Mouse (Mus musculus) midbrain, embryonic 16.5 days (tissue): ENCODE data around the gene Ddx19b. TPM values are rescaled to one million over a fixed set of nuclear protein-coding genes. Genes with fewer than 3 reads are reported as not detected.
A peak's percentile ranks its signal among the peaks of the same experiment; 100 is the strongest.

ENCODE experiments used
- ATAC-seq: fragments of 200-750 bp; cut with Nextera tagmentation; 2 replicates; pipeline ENCODE4 v1.8.0; 2017; ENCODE audit warnings: moderate TSS enrichment
- H3K27ac ChIP-seq: fragments of 300-500 bp; sonication (generic); 2 replicates; pipeline ENCODE4 v1.5.1; 2014; ENCODE audit warnings: mild to moderate bottlenecking, low read length, mixed read lengths
- H3K27me3 ChIP-seq: fragments of 300-500 bp; sonication (generic); 2 replicates; pipeline ENCODE4 v1.6.1; 2014; ENCODE audit warnings: low read depth, low read length, mixed read lengths; ENCODE audit not compliant: control insufficient read depth, insufficient read depth
- H3K36me3 ChIP-seq: fragments of 300-500 bp; sonication (generic); 2 replicates; pipeline ENCODE4 v1.6.1; 2014; ENCODE audit warnings: mild to moderate bottlenecking, low read length, moderate library complexity, mixed read lengths; ENCODE audit not compliant: control insufficient read depth, insufficient read depth
- H3K4me1 ChIP-seq: fragments of 300-500 bp; sonication (generic); 2 replicates; pipeline ENCODE4 v1.6.1; 2014; ENCODE audit warnings: mild to moderate bottlenecking, low read length, mixed read lengths; ENCODE audit not compliant: control insufficient read depth, insufficient read depth
- H3K4me2 ChIP-seq: fragments of 300-500 bp; sonication (generic); 2 replicates; pipeline ENCODE4 v1.6.1; 2014; ENCODE audit warnings: mild to moderate bottlenecking, low read length, mixed read lengths
- H3K4me3 ChIP-seq: fragments of 300-500 bp; sonication (generic); 2 replicates; pipeline ENCODE4 v1.5.1; 2014; ENCODE audit warnings: low read depth, mild to moderate bottlenecking, low read length, moderate library complexity, mixed read lengths
- H3K9ac ChIP-seq: fragments of 300-500 bp; sonication (generic); 2 replicates; pipeline ENCODE4 v1.6.1; 2014; ENCODE audit warnings: low read depth, low read length, mixed read lengths
- H3K9me3 ChIP-seq: fragments of 300-500 bp; sonication (generic); replicated peaks from 2 replicates; pipeline ENCODE4 v1.6.1; 2014; ENCODE audit warnings: mild to moderate bottlenecking, low read length, mixed read lengths; ENCODE audit not compliant: control insufficient read depth, poor library complexity, severe bottlenecking
- WGBS: fragments of 180-500 bp; shearing (Covaris S2); extraction: QIAGEN DNeasy Blood & Tissue Kit; methylation state at CpG from one replicate; pipeline ENCODE4 v1.1.7; 2014; 5-methylcytosine and 5-hydroxymethylcytosine counted together
- polyA plus RNA-seq: library from polyadenylated mRNA; unstranded; fragments of >200 nt; fragmentation: Nextera tagmentation; extraction: Ambion mirVana; gene quantifications from 2 replicates; pipeline ENCODE4 v1.2.1, GENCODE M21; 2015

Ddx19b gene
- polyA plus RNA-seq, 1 experiment from 2014 or later, result 7.2 TPM

DNA sequence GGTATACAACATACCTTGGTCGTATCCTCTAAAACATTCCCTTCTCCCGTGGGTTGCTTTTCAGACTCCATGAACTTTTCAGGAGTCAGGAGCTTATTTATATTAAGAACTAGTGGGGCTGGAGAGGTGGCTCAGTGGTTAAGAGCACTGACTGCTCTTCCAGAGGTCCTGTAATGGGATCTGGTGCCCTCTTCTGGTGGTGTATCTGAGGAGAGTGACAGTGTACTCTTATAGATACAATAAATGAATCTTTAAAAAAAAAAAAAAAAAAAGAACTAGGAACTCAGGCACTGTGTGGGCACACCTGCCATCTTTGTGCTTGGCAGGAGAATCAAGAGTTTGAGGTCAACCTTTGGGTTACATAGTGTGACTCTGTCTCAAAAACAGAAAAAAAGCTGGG, 17.1 kb upstream of the Ddx19b start:
- Histone ChIP-seq H3K4me2 (no peak overlapping the region), H3K9ac (no peak overlapping the region), H3K27ac (no peak overlapping the region), H3K9me3 (no peaks in the 10 kb centered on the region), H3K27me3 (no peaks in the 10 kb centered on the region), H3K4me3 (no peak overlapping the region), H3K4me1 (no peaks in the 10 kb centered on the region), H3K36me3 (peaks cover 71% of the 10 kb centered on the region)
- no peak for ATAC-seq
- WGBS, result 99% methylated on average over 2 of the region's 2 CpGs

DNA sequence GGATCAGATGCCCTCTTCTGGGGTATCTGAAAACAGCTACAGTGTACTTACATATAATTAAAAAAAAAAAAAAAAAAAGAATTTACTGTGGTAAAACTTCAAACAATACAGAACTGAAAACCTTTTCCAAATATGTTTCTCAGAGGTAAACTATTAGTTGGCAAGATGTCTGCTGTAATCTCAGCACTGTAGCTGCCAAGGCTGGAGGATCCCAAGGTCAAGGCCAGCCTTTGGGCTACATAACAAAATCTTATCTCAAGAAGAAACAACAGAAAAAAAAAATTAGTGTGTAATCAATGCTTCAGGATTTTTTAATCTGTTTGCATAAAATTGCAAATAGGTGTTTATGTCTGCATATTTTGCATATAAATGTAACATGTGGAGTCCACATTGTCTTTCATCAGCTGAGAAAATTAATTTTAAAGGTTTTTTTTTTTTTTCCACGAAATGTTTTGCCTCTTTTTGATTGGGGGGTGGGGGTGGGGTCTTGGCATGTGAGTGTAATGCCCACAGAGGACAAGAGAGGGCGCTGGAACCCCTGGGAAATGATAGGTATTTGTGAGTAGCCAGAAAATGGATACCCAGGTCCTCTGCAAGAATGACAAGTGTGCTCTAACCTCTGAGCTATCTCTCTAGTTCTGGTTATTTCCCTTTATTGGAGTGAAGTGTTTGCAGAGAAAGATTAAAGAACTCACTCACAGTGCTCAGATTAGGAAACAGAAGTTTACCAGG, 12.6 kb upstream of the Ddx19b start:
- no peak overlapping the region for H3K27ac ChIP-seq
- no peaks in the 10 kb centered on the region for H3K4me1 ChIP-seq
- H3K36me3 ChIP-seq, result peaks cover 75% of the 10 kb centered on the region
- no peak overlapping the region for H3K4me3 ChIP-seq
- no peak for ATAC-seq
- no peak overlapping the region for H3K4me2 ChIP-seq
- 46% methylated on average over 2 of the region's 2 CpGs for WGBS
- no peaks in the 10 kb centered on the region for H3K27me3 ChIP-seq
- H3K9me3 ChIP-seq, result no peaks in the 10 kb centered on the region
- H3K9ac ChIP-seq, result no peak overlapping the region

DNA sequence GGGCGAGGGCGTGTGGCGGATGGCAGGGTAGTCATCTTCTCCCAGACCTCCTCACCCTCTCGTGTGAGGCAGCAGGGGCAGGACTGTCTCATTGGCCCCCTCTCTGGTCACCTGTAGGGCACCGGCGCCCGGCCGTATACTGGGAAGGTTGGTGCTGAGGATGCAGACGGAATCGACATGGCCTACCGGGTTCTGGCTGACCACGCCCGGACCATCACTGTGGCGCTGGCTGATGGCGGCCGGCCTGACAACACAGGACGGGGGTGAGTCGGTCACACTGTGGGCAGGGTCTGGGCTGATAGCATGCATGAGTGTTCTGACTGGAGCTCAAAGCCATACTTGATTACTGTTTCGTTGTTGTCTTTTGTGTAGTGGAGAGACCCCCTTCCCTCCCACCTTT, 11.0 kb upstream of the Ddx19b start:
- Histone ChIP-seq H3K4me3 (no peak overlapping the region), H3K27ac (no peak overlapping the region), H3K9me3 (no peaks in the 10 kb centered on the region), H3K4me2 (no peak overlapping the region), H3K27me3 (no peaks in the 10 kb centered on the region), H3K4me1 (no peaks in the 10 kb centered on the region), H3K36me3 (peaks cover 71% of the 10 kb centered on the region), H3K9ac (no peak overlapping the region)
- 93% methylated on average over 19 of the region's 19 CpGs for WGBS
- no peak for ATAC-seq

DNA sequence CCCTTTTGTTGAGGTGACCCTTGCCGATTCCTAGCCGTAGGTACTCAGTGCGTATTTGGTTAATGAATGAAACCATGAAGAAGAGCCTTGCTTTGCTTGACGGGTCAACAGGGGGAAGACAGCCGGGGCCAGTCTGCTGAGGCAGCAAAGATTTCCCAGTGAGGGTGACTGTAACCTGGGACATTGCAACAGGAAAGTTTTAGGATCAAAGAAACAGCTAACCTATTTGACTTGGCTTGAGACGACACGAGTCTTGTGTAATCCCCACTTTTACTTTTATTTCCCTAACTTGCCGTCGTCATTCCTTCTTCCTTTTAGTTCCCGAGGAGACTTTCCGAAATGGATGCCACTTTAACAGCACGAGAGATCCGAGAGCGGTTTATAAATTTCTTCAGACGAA, 5.0 kb upstream of the Ddx19b start:
- ATAC-seq, result no peak
- H3K4me1 ChIP-seq, result peaks cover 19% of the 10 kb centered on the region
- H3K4me2 ChIP-seq, result no peak overlapping the region
- H3K4me3 ChIP-seq, result no peak overlapping the region
- H3K27me3 ChIP-seq, result peaks cover 2% of the 10 kb centered on the region
- no peaks in the 10 kb centered on the region for H3K9me3 ChIP-seq
- no peak overlapping the region for H3K27ac ChIP-seq
- 95% methylated on average over 15 of the region's 15 CpGs for WGBS
- H3K9ac ChIP-seq, result no peak overlapping the region
- H3K36me3 ChIP-seq, result peaks cover 29% of the 10 kb centered on the region

DNA sequence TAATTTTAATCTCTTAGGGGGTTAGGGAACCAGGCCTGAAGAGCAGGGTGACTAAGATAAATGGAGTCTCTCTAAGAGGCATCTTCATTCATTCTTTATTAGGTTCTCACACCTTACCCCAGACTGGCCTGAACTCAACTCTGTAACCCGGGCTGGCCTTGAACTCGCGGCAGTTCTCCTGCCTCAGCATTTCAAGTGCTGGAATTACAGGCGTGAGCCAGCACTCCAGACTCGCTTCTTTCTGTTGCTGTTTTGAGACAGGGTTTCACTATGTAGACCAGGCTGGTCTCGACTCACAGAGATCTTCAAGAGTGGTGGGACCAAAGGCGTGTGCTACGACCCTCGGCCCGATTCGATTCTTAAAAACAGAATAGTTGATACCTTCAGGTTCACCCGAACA, 2.7 kb upstream of the Ddx19b start:
- Histone ChIP-seq H3K27me3 (peaks cover 4% of the 10 kb centered on the region), H3K9me3 (no peaks in the 10 kb centered on the region), H3K4me3 (peak overlapping the region; percentile 80), H3K4me2 (peak overlapping the region; percentile 86), H3K27ac (peak overlapping the region; percentile 91), H3K36me3 (peaks cover 18% of the 10 kb centered on the region), H3K9ac (peak overlapping the region; percentile 86), H3K4me1 (peaks cover 19% of the 10 kb centered on the region)
- WGBS, result 20% methylated on average over 12 of the region's 12 CpGs
- peak; percentile 40 for ATAC-seq

GRCm38 (mm10) chr8:111033482-111034215, 2.1 kb upstream of the Ddx19b start:
- Histone ChIP-seq H3K36me3 (peaks cover 15% of the 10 kb centered on the region), H3K27me3 (peaks cover 4% of the 10 kb centered on the region), H3K4me1 (peaks cover 19% of the 10 kb centered on the region), H3K4me2 (peak overlapping the region; percentile 86), H3K9ac (peak overlapping the region; percentile 86), H3K9me3 (no peaks in the 10 kb centered on the region), H3K4me3 (peak overlapping the region; percentile 80), H3K27ac (peak overlapping the region; percentile 91)
- 7% methylated on average over 37 of the region's 37 CpGs for WGBS
- ATAC-seq, result peak; percentile 99

- no peaks in the 10 kb centered on the region for H3K9me3 ChIP-seq
- H3K4me2 ChIP-seq, result peak within 1 kb of the TSS; percentile 86
- no peak for ATAC-seq
- H3K36me3 ChIP-seq, result peaks cover 9% of the 10 kb centered on the region
- H3K27ac ChIP-seq, result peak within 1 kb of the TSS; percentile 91
- H3K9ac ChIP-seq, result peak within 1 kb of the TSS; percentile 86
- peaks cover 4% of the 10 kb centered on the region for H3K27me3 ChIP-seq
- peak within 1 kb of the TSS; percentile 80 for H3K4me3 ChIP-seq
- WGBS, result 99% methylated on average over 7 of the region's 7 CpGs
- peaks cover 24% of the 10 kb centered on the region for H3K4me1 ChIP-seq
These were observed 1.4 kb upstream of the Ddx19b start, which contains the start of gene Aars for GRCm38 (mm10) chr8:111032916-111033315. Aars (plus strand) TSS chr8:111033144.

DNA sequence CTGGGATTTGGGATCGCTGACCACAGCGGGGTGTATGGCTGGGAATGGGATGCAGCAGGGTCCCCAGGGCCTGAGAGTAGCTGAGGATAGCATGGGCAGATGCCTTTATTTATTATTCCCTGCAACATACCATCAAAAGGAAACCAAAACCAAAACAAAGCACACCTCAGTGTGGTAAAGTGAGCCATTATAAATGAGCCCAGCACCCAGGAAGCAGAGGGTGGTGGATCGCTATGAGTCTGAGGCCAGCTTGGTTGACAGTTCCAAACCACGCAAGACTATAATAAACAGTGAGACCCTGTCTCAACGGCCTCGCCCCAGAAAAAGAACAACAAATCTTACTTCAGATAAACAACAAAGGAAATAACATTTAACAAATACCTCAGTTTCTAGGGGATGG, 1.5 kb downstream of the Ddx19b start:
- ATAC-seq, result no peak
- WGBS, result 80% methylated on average over 6 of the region's 6 CpGs
- H3K4me1 ChIP-seq, result peaks cover 16% of the 10 kb centered on the region
- peaks cover 4% of the 10 kb centered on the region for H3K27me3 ChIP-seq
- H3K36me3 ChIP-seq, result no peaks in the 10 kb centered on the region
- no peak overlapping the region for H3K4me3 ChIP-seq
- no peak overlapping the region for H3K9ac ChIP-seq
- H3K9me3 ChIP-seq, result no peaks in the 10 kb centered on the region
- H3K27ac ChIP-seq, result no peak overlapping the region
- no peak overlapping the region for H3K4me2 ChIP-seq

- Histone ChIP-seq H3K36me3 (no peaks in the 10 kb centered on the region), H3K4me2 (no peak overlapping the region), H3K9me3 (no peaks in the 10 kb centered on the region), H3K27me3 (peaks cover 4% of the 10 kb centered on the region), H3K4me1 (peaks cover 11% of the 10 kb centered on the region), H3K27ac (no peak overlapping the region), H3K4me3 (no peak overlapping the region), H3K9ac (no peak overlapping the region)
- WGBS, result 66% methylated on average over 4 of the region's 4 CpGs
- ATAC-seq, result no peak
These were observed 2.0 kb downstream of the Ddx19b start for GRCm38 (mm10) chr8:111029589-111029988.
